22 mouse cellular contexts compared by ENCODE assay signal in the genomic region with DNA sequence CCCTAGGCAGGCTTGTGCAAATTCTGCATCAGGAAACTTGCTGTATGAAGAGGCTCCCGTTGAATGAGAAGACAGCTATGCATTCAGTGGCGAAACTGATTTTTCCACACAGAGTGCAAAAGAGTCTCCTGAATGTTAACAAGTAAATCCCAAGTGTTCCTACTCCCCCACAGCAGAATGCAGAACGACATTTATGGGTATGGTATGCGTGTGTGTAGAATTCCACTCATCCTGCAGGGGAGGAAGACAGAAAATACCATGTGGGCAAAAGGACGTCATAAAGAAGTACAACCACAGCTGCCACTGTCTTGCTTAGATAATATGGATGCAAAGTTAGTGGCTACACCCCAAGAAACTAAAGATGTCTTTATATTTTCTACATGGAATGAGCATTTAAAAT.
DNase-seq lines count a peak whose midpoint lies in the region; ATAC-seq and TF ChIP-seq lines count a peak whose summit lies in the region.
"Had no signal": no experiment of that assay in that cellular context is flagged by ENCODE, and none has a peak within 500 bp of the region (broad histone marks: within the 10 kb centered on the region; RNA-seq: fewer than 3 reads in every experiment).

No protein-coding gene starts in this region.

- no peaks in the 10 kb centered on the region for H3K27me3 ChIP-seq in forebrain, postnatal 0 days (ENCODE audit: insufficient read depth, low read length)
- H3K27me3 ChIP-seq in forebrain, embryonic 13.5 days, result no peaks in the 10 kb centered on the region
- H3K27me3 ChIP-seq: limb, embryonic 15.5 days; liver, embryonic 15.5 days; neural tube, embryonic 12.5 days; Patski had no signal

- peak; percentile 40; the same call in 1 of the 2 replicates for ATAC-seq in forebrain, postnatal 0 days
- no peak for ATAC-seq in forebrain, embryonic 13.5 days
- ATAC-seq: CD4-positive, CD25-positive, alpha-beta regulatory T cell, adult 4 months; Patski had no signal

- no peak overlapping the region for H3K4me2 ChIP-seq in forebrain, postnatal 0 days (ENCODE audit: low read depth)
- H3K4me2 ChIP-seq in forebrain, embryonic 13.5 days, result no peak overlapping the region
- H3K4me2 ChIP-seq: limb, embryonic 15.5 days; liver, embryonic 15.5 days; neural tube, embryonic 12.5 days had no signal

- H3K9me3 ChIP-seq in forebrain, postnatal 0 days (ENCODE audit: low read length), result no peaks in the 10 kb centered on the region
- H3K9me3 ChIP-seq in forebrain, embryonic 13.5 days (replicated peaks), result no peaks in the 10 kb centered on the region
- H3K9me3 ChIP-seq: forebrain, embryonic 10.5 days; limb, embryonic 15.5 days; liver, embryonic 15.5 days; midbrain, embryonic 10.5 days; neural tube, embryonic 12.5 days had no signal

- no peaks in the 10 kb centered on the region; the same call in 1 of the 2 replicates for H3K4me1 ChIP-seq in forebrain, postnatal 0 days (ENCODE audit: insufficient read depth)
- H3K4me1 ChIP-seq in forebrain, embryonic 13.5 days, result 0 out of 2 replicates have a peak, but pooled peaks cover 7% of the 10 kb centered on the region
- H3K4me1 ChIP-seq: liver, embryonic 15.5 days had no signal

- H3K27ac ChIP-seq in forebrain, postnatal 0 days (ENCODE audit: low read depth, low read length), result no peak overlapping the region
- H3K27ac ChIP-seq in forebrain, embryonic 13.5 days, result no peak overlapping the region
- H3K27ac ChIP-seq: forebrain, embryonic 10.5 days; kidney, postnatal 0 days; limb, embryonic 15.5 days; liver, embryonic 15.5 days; macrophage; midbrain, embryonic 10.5 days; neural tube, embryonic 12.5 days had no signal

- intact Hi-C loops in left cerebral cortex, postnatal 36 days (cut with DNase I), result no loop called here

- no peak overlapping the region for H3K9ac ChIP-seq in forebrain, postnatal 0 days
- no peak overlapping the region for H3K9ac ChIP-seq in forebrain, embryonic 13.5 days
- H3K9ac ChIP-seq: limb, embryonic 15.5 days; liver, embryonic 15.5 days; neural tube, embryonic 12.5 days had no signal

- 62% methylated on average over 5 of the region's 5 CpGs for WGBS in forebrain, postnatal 0 days
- WGBS in forebrain, embryonic 13.5 days, result 78% methylated on average over 5 of the region's 5 CpGs

- H3K4me3 ChIP-seq in forebrain, postnatal 0 days (ENCODE audit: low read depth, low read length), result no peak overlapping the region
- no peak overlapping the region for H3K4me3 ChIP-seq in forebrain, embryonic 13.5 days
- H3K4me3 ChIP-seq: forebrain, embryonic 10.5 days; limb, embryonic 15.5 days; liver, embryonic 15.5 days; midbrain, embryonic 10.5 days; neural tube, embryonic 12.5 days had no signal

- H3K36me3 ChIP-seq in forebrain, postnatal 0 days (ENCODE audit: insufficient read depth), result no peaks in the 10 kb centered on the region
- H3K36me3 ChIP-seq in forebrain, embryonic 13.5 days (ENCODE audit: poor library complexity, severe bottlenecking), result no peaks in the 10 kb centered on the region
- H3K36me3 ChIP-seq: forebrain, embryonic 10.5 days; limb, embryonic 15.5 days; liver, embryonic 15.5 days; midbrain, embryonic 10.5 days; neural tube, embryonic 12.5 days had no signal

- 0 out of 2 replicates have a peak, but pooled peaks have one; percentile 5 for TF ChIP-seq CTCF in forebrain, postnatal 0 days (IDR thresholded peaks at IDR 0.05; ENCODE audit: low read depth)

- DNase-seq in forebrain, postnatal 0 days, result no peak
- peak; percentile 18 to 19 for DNase-seq in layer of hippocampus, adult 8-10 months (ENCODE audit: low spot score in 2 of 2)
- DNase-seq in layer of hippocampus, adult 9-10 months (ENCODE audit: low spot score), result no peak
- DNase-seq in brain, adult 2 months (ENCODE audit: low read depth, low spot score), result peak; percentile 76
- peak; percentile 32 to 35 for DNase-seq in left cerebral cortex, postnatal 36 days (ENCODE audit: low spot score in 2 of 2)
- no peak for DNase-seq in heart, adult 11 months
- no peak for DNase-seq in cerebellum, postnatal 10 days
- DNase-seq: adrenal gland, adult 8-10 months; cerebellum, adult 9-11 months; gastrocnemius, postnatal 36 days; kidney, adult 11 months; thymus, postnatal 36 days had no signal

Comparison
In these comparisons a context has a peak if more than half of its experiments do, and no peak if none do; other contexts are left out.
1. DNase-seq: peak in layer of hippocampus, adult 8-10 months (2 of 2), brain, adult 2 months (single experiment) and left cerebral cortex, postnatal 36 days (2 of 2); none in forebrain, postnatal 0 days (single experiment), layer of hippocampus, adult 9-10 months (single experiment), heart, adult 11 months (single experiment) and cerebellum, postnatal 10 days (0 of 2).